Mouse (Mus musculus) C2C12 (cell line): ENCODE measurements around the gene Pde11a. TPM values are rescaled to one million over a fixed set of nuclear protein-coding genes. Genes with fewer than 3 reads are reported as not detected.

Experiments used
- H3K27me3 ChIP-seq: one replicate; pipeline ENCODE4 v1.6.1; 2011; ENCODE audit not compliant: control insufficient read depth, insufficient read depth, insufficient read length
- H3K36me3 ChIP-seq: one replicate; pipeline ENCODE4 v1.6.1; 2011; ENCODE audit not compliant: control insufficient read depth, insufficient read depth
- H3K4me3 ChIP-seq: one replicate; pipeline ENCODE4 v1.5.1; 2011; ENCODE audit warnings: mild to moderate bottlenecking, control low read depth; ENCODE audit not compliant: poor library complexity, insufficient read depth, severe bottlenecking
- H3K79me2 ChIP-seq: one replicate; pipeline ENCODE4 v1.6.1; 2011; ENCODE audit not compliant: control insufficient read depth, insufficient read depth
- H3K79me3 ChIP-seq: one replicate; pipeline ENCODE4 v1.6.1; 2011; ENCODE audit warnings: low read depth, control low read depth
- H3ac ChIP-seq: one replicate; pipeline ENCODE3; 2011; ENCODE audit warnings: low read depth; ENCODE audit not compliant: control insufficient read depth, insufficient read length
- CEBPB ChIP-seq: IDR thresholded peaks from one replicate; pipeline ENCODE4 v1.6.1; 2011; ENCODE audit warnings: low read depth, mild to moderate bottlenecking, control low read depth, moderate library complexity
- CTCF ChIP-seq: IDR thresholded peaks from one replicate; pipeline ENCODE4 v1.5.1; 2011; ENCODE audit not compliant: control insufficient read depth, insufficient read depth, insufficient read length
- FOSL1 ChIP-seq: IDR thresholded peaks from one replicate; pipeline ENCODE4 v1.8.0; 2011; ENCODE audit warnings: mild to moderate bottlenecking, low read length; ENCODE audit not compliant: poor library complexity, insufficient read depth, severe bottlenecking
- MAX ChIP-seq: IDR thresholded peaks from one replicate; pipeline ENCODE4 v1.6.1; 2011; ENCODE audit warnings: mild to moderate bottlenecking, control low read depth
- MYOD1 ChIP-seq: IDR thresholded peaks from one replicate; pipeline ENCODE4 v1.6.1; 2011; ENCODE audit warnings: low read depth; ENCODE audit not compliant: control insufficient read depth, insufficient read length
- MYOG ChIP-seq: IDR thresholded peaks from one replicate; pipeline ENCODE4 v1.6.1; 2011; ENCODE audit not compliant: control insufficient read depth, insufficient read length; ENCODE audit errors: extremely low read depth
- USF1 ChIP-seq: IDR thresholded peaks from one replicate; pipeline ENCODE4 v1.6.1; 2011; ENCODE audit warnings: low read depth, mild to moderate bottlenecking, control low read depth, moderate library complexity
- polyA plus RNA-seq: library from polyadenylated mRNA; unstranded; fragments of >200 nt; fragmentation: generic; extraction: Trizol; gene quantifications from one replicate; pipeline ENCODE4 v1.2.1, GENCODE M21; 2012; ENCODE audit warnings: missing spikeins

Gene Pde11a
- polyA plus RNA-seq, 1 experiment, result not detected

- H3K79me2 ChIP-seq, result no peaks in the 10 kb centered on the region
- H3K27me3 ChIP-seq, result peaks cover 27% of the 10 kb centered on the region
- no peaks in the 10 kb centered on the region for H3K36me3 ChIP-seq
- H3ac ChIP-seq, result no peak overlapping the region
- no peaks in the 10 kb centered on the region for H3K79me3 ChIP-seq
- no peak for TF ChIP-seq USF1
- TF ChIP-seq CEBPB, result no peak
- no peak for TF ChIP-seq MYOD1
- TF ChIP-seq FOSL1, result no peak
- TF ChIP-seq MAX, result no peak
- TF ChIP-seq MYOG, result no peak
- no peak for TF ChIP-seq CTCF
- H3K4me3 ChIP-seq, result no peak overlapping the region
These were observed 323.9 kb downstream of the Pde11a start for GRCm38 (mm10) chr2:76014659-76015058.

- Histone ChIP-seq H3ac (no peak overlapping the region), H3K4me3 (no peak overlapping the region), H3K27me3 (peaks cover 24% of the 10 kb centered on the region), H3K36me3 (no peaks in the 10 kb centered on the region), H3K79me3 (no peaks in the 10 kb centered on the region), H3K79me2 (no peaks in the 10 kb centered on the region)
- TF ChIP-seq FOSL1 (no peak), USF1 (no peak), MAX (no peak), CEBPB (no peak), MYOD1 (no peak), CTCF (no peak)
These were observed 332.4 kb downstream of the Pde11a start for GRCm38 (mm10) chr2:76006194-76006593.

GRCm38 (mm10) chr2:76002899-76003298 is 335.7 kb downstream of the Pde11a start:
- Histone ChIP-seq H3K27me3 (peaks cover 24% of the 10 kb centered on the region), H3ac (no peak overlapping the region), H3K4me3 (no peak overlapping the region), H3K36me3 (no peaks in the 10 kb centered on the region), H3K79me3 (no peaks in the 10 kb centered on the region), H3K79me2 (no peaks in the 10 kb centered on the region)
- TF ChIP-seq FOSL1 (no peak), USF1 (no peak), CTCF (no peak), MYOD1 (no peak), MYOG (no peak), MAX (no peak), CEBPB (no peak)

DNA sequence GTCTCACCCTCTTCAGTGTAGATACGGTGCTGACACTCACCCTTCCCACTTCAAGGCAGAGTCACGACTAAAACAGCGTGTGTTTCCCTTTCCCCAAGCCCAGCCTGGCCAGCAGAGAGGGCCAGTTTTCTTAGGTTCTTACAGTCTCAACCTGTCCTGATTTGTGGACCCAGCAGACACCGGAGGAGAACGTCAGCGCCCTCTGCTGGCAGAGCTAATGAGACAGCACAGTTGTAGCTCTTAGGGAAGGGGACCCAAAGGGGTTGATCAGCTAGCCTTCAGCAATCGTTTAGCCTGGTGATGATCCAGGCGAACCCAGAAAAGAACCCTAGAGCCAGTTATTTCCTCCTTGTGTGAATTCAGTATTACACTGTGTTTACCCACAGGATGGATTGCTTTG is 337.2 kb downstream of the Pde11a start:
- no peaks in the 10 kb centered on the region for H3K79me2 ChIP-seq
- H3K79me3 ChIP-seq, result no peaks in the 10 kb centered on the region
- H3K4me3 ChIP-seq, result no peak overlapping the region
- H3K36me3 ChIP-seq, result no peaks in the 10 kb centered on the region
- TF ChIP-seq MYOD1 (no peak), MYOG (no peak), MAX (no peak), CTCF (peak; percentile 1), FOSL1 (no peak), USF1 (no peak)
- H3ac ChIP-seq, result no peak overlapping the region
- peaks cover 21% of the 10 kb centered on the region for H3K27me3 ChIP-seq

GRCm38 (mm10) chr2:75999636-76000035 is 338.9 kb downstream of the Pde11a start:
- TF ChIP-seq FOSL1, result no peak
- TF ChIP-seq USF1, result no peak
- TF ChIP-seq MAX, result no peak
- no peak for TF ChIP-seq CTCF
- no peak for TF ChIP-seq MYOG
- no peak for TF ChIP-seq MYOD1
- TF ChIP-seq CEBPB, result no peak
- H3ac ChIP-seq, result no peak overlapping the region

DNA sequence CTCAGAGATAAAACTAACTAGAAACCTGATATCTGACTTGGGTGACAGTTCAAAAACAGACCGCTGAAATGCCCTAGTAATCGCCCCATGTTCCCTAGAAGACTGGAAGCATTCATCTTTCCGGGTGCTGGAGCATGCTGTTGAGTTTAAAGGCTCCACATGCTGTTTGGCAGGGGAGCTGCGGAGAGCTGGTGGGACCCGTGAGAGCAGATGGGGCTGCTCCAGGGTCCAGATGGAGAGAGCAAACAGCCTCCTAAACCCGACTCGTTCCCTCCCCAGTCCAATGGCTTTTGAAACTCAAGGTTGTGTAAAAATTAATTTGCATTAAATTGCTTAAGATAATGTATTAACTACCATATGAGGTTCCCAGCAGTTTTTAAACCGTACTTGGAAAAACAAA is 339.9 kb downstream of the Pde11a start:
- H3K36me3 ChIP-seq, result no peaks in the 10 kb centered on the region
- TF ChIP-seq MYOG, result no peak
- TF ChIP-seq USF1, result no peak
- no peak for TF ChIP-seq FOSL1
- TF ChIP-seq CEBPB, result no peak
- TF ChIP-seq MAX, result no peak
- no peak for TF ChIP-seq CTCF
- TF ChIP-seq MYOD1, result no peak

More at GRCm38 (mm10) chr2:75999636-76000035, 338.9 kb downstream of the Pde11a start:
- Histone ChIP-seq H3K79me2 (no peaks in the 10 kb centered on the region), H3K4me3 (no peak overlapping the region), H3K27me3 (peaks cover 15% of the 10 kb centered on the region), H3K36me3 (no peaks in the 10 kb centered on the region), H3K79me3 (no peaks in the 10 kb centered on the region)

More for the DNA sequence above, 339.9 kb downstream of the Pde11a start:
- Histone ChIP-seq H3ac (no peak overlapping the region), H3K79me3 (no peaks in the 10 kb centered on the region), H3K27me3 (peaks cover 14% of the 10 kb centered on the region), H3K79me2 (no peaks in the 10 kb centered on the region), H3K4me3 (no peak overlapping the region)
